In the genomic region with DNA sequence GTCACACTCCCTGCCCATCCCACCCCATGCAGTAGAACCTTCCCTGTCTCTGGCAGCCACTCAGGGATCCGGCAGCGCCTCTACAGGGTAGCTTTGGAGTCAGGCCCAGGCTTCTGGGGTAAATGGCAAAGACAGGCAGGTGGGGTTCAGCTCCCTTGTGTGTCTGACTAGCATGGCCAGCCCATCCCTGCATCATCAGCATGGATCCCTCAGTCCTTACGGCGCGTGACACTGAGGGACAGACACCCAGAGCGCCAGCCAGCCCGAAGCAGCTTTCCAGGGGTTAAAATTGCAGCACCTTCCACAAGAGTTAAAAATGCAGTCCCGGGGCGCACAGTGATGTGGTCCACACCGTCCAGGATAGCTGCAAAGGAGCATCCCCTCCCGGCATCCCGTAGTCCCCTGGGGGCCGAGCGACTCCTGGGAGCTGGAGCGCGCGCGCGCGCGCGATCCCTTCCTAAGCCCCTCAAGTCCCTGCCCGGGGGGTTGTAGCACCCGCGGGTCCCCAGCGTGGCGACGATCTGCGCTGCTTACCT, we compare ENCODE assay signal across 8 mouse cellular contexts. TPM values are rescaled to one million over a fixed set of nuclear protein-coding genes. Genes with fewer than 3 reads are reported as not detected.
A peak's percentile ranks its signal among the peaks of the same experiment; 100 is the strongest.
DNase-seq lines count a peak whose midpoint lies in the region; ATAC-seq lines count a peak whose summit lies in the region.

No protein-coding gene starts in this region.

- peak overlapping the region; percentile 96 for H3K27ac ChIP-seq in forebrain, embryonic 14.5 days (ENCODE audit: low read depth, low read length)
- H3K27ac ChIP-seq in midbrain, embryonic 15.5 days, result peak overlapping the region; percentile 93

- no peaks in the 10 kb centered on the region for H3K36me3 ChIP-seq in forebrain, embryonic 14.5 days (ENCODE audit: control insufficient read depth, insufficient read depth, low read length)
- no peaks in the 10 kb centered on the region for H3K36me3 ChIP-seq in midbrain, embryonic 15.5 days (replicated peaks)

- H3K27me3 ChIP-seq in forebrain, embryonic 14.5 days (replicated peaks; ENCODE audit: control insufficient read depth, insufficient read depth, low read length), result no peaks in the 10 kb centered on the region
- H3K27me3 ChIP-seq in midbrain, embryonic 15.5 days (replicated peaks), result no peaks in the 10 kb centered on the region

- no peaks in the 10 kb centered on the region for H3K9me3 ChIP-seq in forebrain, embryonic 14.5 days (replicated peaks; ENCODE audit: control insufficient read depth, low read length)
- no peaks in the 10 kb centered on the region for H3K9me3 ChIP-seq in midbrain, embryonic 15.5 days

- peaks cover 74% of the 10 kb centered on the region for H3K4me1 ChIP-seq in forebrain, embryonic 14.5 days (ENCODE audit: control insufficient read depth, insufficient read depth, low read length)
- peaks cover 66% of the 10 kb centered on the region for H3K4me1 ChIP-seq in midbrain, embryonic 15.5 days

- H3K9ac ChIP-seq in forebrain, embryonic 14.5 days (ENCODE audit: low read length), result peak overlapping the region; percentile 98
- H3K9ac ChIP-seq in midbrain, embryonic 15.5 days, result peak overlapping the region; percentile 84

- peak; percentile 38 for ATAC-seq in forebrain, embryonic 14.5 days
- ATAC-seq in midbrain, embryonic 15.5 days (replicated peaks), result peak; percentile 25

- 2% methylated on average over 29 of the region's 29 CpGs for WGBS in forebrain, embryonic 14.5 days
- WGBS in midbrain, embryonic 15.5 days, result 2% methylated on average over 29 of the region's 29 CpGs

- H3K4me3 ChIP-seq in forebrain, embryonic 14.5 days (ENCODE audit: low read depth, low read length), result peak overlapping the region; percentile 75
- H3K4me3 ChIP-seq in midbrain, embryonic 15.5 days, result peak overlapping the region; percentile 58

- peak overlapping the region; percentile 84 for H3K4me2 ChIP-seq in forebrain, embryonic 14.5 days (ENCODE audit: low read length)
- H3K4me2 ChIP-seq in midbrain, embryonic 15.5 days, result peak overlapping the region; percentile 81

- peak; percentile 58 to 59 for DNase-seq in left cerebral cortex, adult 18-20 months (ENCODE audit: low spot score in 2 of 2)
- no peak for DNase-seq in left cerebral cortex, adult 9 months (ENCODE audit: low spot score in 2 of 2)
- DNase-seq in cerebellum, adult 11 months, result peak; percentile 80
- peak; percentile 78 for DNase-seq in forebrain, embryonic 14.5 days (ENCODE audit: low spot score)
- peak; percentile 41 to 55 for DNase-seq in kidney, postnatal 4 days
- no peak for DNase-seq in urinary bladder, postnatal 14 days (ENCODE audit: low spot score)
- DNase-seq in T-cell, adult 2 months (ENCODE audit: low spot score), result no peak

RNA-seq across cellular contexts. Expression of gene Coro2b, which starts 0.7 kb away (rescaled TPM):
- 100 to 1,000 TPM; 162 to 174 TPM for total RNA-seq in left cerebral cortex, adult 18-20 months (2021)
- polyA plus RNA-seq in forebrain, embryonic 14.5 days (2014; fragmentation: Nextera tagmentation; extraction: Ambion mirVana), result 29.0 and 33.2 TPM in 2 replicates
- polyA plus RNA-seq in midbrain, embryonic 15.5 days (2015; fragmentation: Nextera tagmentation; extraction: Ambion mirVana), result 34.7 and 35.1 TPM in 2 replicates

Comparison
In these comparisons a context has a peak if more than half of its experiments do, and no peak if none do; other contexts are left out.
1. DNase-seq: peak in left cerebral cortex, adult 18-20 months (2 of 2), cerebellum, adult 11 months (single experiment), forebrain, embryonic 14.5 days (single experiment) and kidney, postnatal 4 days (2 of 2); none in left cerebral cortex, adult 9 months (0 of 2), urinary bladder, postnatal 14 days (single experiment) and T-cell, adult 2 months (single experiment).